Mouse (Mus musculus) gastrocnemius, postnatal 36 days (tissue): ENCODE measurements around the gene Cyb5d1. TPM values are rescaled to one million over a fixed set of nuclear protein-coding genes. Genes with fewer than 3 reads are reported as not detected.
A peak's percentile ranks its signal among the peaks of the same experiment; 100 is the strongest.

Source experiments
- DNase-seq, 2 experiments: peaks; one replicate each; pipeline ENCODE4 v3.0.0; 2022
- intact Hi-C: fragments of 180-260 bp; cut with DNase I; formaldehyde crosslinking; loops from one replicate; pipeline ENCODE4 v1.15.1; 2025
- total RNA-seq, 2 experiments: library from RNA; stranded (reverse); gene quantifications; 2 replicates each; pipeline ENCODE4 v1.2.3; 2021

Gene Cyb5d1
- total RNA-seq, 2 experiments from 2014 or later, result 24.6 to 26.2 TPM

DNA sequence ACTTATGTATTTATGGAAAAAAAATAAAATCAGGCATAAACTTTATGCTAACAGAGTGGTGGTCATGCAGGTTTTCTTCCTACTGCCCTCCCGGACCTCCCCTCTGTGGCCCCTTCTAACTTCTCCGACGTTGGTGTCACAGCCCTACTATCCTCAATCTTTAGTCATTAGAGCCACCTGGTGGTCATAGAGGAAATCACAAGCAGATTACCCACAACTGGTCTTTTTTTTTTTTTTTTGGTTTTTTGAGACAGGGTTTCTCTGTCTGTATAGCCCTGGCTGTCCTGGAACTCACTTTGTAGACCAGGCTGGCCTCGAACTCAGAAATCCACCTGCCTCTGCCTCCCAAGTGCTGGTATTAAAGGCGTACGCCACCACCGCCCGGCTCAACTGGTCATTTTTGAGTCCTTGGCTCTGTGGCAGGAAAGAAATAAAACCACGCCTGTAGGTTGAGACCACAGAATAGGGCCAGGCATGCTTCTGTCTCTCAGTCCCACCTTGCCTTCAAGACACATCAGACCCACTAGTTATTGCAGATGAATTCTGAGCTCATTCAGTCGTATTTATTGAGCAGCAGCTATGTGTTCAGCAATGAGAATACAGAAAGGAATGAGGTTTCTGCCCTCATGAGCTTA, 4.9 kb downstream of the Cyb5d1 start:
- intact Hi-C loops, result loop anchor here (1.0 kb wide), 1 partner anchor 120 kb away; no protein-coding TSS in a partner anchor

DNA sequence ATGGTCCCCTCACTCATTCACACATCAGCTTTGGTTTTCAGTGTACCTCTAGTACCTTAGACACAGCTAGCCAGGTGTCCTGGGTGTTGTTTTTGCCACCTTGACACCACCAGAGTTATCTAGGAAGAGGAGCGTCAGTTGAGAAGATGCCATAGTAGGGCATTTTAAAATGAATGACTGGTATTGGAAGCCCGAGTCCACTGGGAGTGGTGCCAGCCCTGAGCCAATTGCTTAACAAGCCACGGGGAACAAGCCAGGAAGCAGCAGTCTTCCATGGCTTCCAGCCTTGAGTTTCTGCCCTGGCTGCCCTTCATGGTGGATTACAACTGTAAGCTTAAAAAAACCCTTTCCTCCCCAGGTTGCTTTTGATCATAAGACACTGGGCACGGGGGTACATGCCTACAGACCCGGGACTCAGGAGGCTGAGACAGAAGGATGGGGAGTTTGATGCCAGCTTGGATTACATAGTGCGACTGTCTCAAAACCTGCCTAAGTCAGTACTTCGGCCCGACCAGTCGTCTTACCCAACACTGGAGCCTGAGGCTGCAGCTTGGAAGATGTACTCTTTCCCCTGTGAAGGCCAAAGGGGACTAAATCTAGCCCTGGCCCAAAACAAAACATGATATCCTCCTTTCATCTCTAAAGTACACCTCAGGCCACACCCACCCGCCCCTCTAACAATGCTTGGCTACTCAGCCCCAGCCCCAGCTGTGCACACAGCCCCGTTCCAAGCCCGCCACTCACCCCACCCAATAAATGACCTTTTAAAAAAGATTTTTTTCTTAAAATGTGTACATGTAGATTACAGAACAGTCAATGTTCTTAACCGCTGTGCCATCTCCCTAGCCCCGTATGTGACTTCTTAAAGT, 5.7 kb downstream of the Cyb5d1 start:
- intact Hi-C loops, result loop anchor here (1.0 to 5.0 kb wide), 2 partner anchors 119 to 197 kb away; no protein-coding TSS in a partner anchor
- DNase-seq, result peak in 1 of 2 experiments; percentile 29

More for the DNA sequence above, 4.9 kb downstream of the Cyb5d1 start:
- DNase-seq, result peak in 1 of 2 experiments; percentile 20

- intact Hi-C loops, result loop anchor here (5.0 kb wide), 1 partner anchor 196 kb away; no protein-coding TSS in a partner anchor
- no peak for DNase-seq
Measured at GRCm38 (mm10) chr11:69388680-69389079, 6.8 kb downstream of the Cyb5d1 start.

- no peak for DNase-seq
- intact Hi-C loops, result loop anchor here (5.0 kb wide), 1 partner anchor 194 kb away; no protein-coding TSS in a partner anchor
Measured at GRCm38 (mm10) chr11:69386758-69387157, 8.7 kb downstream of the Cyb5d1 start.

DNA sequence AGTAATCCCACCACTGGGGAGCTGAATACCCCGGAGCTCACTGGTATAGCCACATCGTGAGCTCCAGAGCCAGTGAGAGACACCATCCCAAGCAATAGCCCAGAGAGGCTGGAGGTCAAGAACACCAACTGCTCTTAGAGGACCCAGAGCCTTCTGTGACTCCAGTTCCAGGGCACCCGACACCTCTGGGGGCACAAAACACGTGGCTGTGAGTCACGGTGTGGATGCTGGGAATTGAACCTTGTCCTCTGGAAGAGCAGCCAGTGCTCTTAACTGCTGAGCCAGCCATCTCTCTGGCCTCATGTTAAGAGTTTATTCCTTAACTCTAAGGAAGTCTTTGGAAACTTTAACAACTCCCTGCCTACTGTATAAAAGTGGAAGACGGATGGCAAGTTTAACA, 10.5 kb downstream of the Cyb5d1 start:
- DNase-seq, result no peak
- intact Hi-C loops, result loop anchor here (5.0 kb wide), 1 partner anchor 193 kb away; no protein-coding TSS in a partner anchor

GRCm38 (mm10) chr11:69382478-69383105, 12.8 kb downstream of the Cyb5d1 start:
- DNase-seq, result no peak
- intact Hi-C loops, result no loop called here

DNA sequence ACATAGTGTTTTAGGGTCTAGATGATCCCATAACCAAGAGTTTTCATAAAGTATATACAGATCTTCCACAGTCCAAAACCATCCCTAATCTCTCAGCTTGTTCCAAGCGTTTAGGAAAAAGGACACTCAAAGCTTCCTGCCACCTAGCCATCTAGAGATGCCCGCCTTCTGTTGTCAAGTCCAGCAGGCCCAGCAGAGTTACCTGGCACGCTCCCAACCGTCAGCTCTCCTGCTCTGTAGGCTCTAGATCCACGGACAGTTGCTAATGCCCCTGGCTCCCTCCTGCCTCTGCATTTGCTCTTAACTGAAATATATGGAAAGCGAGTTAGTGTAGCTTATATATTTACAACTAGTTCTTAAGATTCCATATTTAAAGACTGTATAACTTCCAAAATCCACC, 14.1 kb downstream of the Cyb5d1 start:
- DNase-seq, result no peak
- intact Hi-C loops, result no loop called here

- intact Hi-C loops, result no loop called here
- no peak for DNase-seq
Measured at GRCm38 (mm10) chr11:69379600-69379999, 15.8 kb downstream of the Cyb5d1 start.

DNA sequence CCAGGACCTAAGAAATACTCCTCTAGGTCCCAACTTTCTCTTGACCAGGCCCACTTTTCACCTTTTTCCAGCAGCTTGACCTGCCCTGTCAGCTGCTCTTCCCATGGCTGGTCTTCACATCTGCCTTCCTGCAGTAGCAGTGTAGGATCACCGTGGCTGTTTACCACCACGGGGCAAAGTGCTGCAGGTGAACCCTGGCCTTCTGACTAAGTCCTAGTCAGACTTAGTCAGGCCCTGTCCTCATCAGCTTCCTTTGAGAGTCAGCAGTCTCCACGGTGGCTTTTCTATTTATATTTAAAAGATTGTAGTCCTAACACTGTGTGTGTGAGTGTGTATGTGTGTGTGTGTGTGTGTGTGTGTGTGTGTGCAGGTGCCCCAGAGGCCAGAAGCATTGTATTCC, 17.7 kb downstream of the Cyb5d1 start:
- no peak for DNase-seq
- intact Hi-C loops, result no loop called here

DNA sequence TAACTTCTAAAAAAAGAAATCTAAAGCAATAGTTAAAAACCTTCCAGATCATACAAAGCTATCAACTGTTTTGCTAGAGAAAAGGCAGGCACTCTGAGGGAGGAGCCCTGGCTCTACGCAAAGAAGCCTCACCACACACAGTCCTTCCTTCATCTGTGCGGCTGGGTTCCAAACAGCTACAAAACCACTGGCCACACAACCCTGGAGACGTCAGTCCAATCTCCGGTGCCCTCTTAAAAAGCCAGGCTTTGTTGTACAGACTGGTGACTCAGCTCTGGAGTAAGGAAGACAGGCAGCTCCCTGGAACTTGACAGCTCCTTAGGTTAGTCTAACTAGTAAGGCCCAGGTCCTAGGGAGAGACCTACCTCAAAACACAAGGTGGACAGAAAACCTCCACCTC, 19.8 kb downstream of the Cyb5d1 start:
- DNase-seq, result no peak
- intact Hi-C loops, result no loop called here

DNA sequence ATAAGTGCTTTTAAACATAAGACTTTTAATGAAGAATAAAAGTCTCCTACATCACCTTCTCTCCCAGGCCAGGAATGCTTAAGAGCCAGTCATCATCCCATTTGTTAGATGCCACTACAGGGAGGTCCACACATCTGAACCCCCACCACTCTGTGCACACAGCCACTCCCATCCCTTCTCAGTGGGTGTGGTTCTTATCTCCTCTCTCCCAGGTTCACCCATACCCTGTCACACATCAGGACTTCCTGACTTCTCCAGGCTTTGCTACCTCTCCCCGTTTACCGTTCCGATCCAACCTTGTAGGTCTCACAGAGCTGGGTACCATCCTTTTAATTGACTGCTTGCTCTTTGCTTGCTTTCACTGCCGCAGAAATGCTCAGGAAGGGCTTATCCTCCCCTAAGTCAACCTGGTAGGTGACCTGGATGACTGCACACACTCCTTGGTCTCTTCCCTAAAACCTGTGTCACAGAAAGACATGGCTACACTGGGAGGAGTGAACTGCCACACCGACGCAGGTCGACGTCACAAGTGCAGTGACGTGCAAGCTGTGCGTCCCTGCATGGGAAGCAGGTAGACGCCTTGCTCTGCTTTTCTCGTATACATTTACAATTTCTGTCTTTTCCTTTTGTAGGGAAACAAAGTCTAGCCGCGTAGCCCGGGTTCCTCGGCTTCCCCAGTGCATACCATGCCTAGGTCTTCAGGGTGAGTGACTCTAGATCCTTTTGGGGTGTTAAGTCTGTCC, 22.0 kb downstream of the Cyb5d1 start:
- DNase-seq, result no peak
- intact Hi-C loops, result no loop called here

GRCm38 (mm10) chr11:69372780-69373170, 22.7 kb downstream of the Cyb5d1 start:
- intact Hi-C loops, result no loop called here
- no peak for DNase-seq

- intact Hi-C loops, result no loop called here
- DNase-seq, result no peak
Measured at GRCm38 (mm10) chr11:69372056-69372779, 23.2 kb downstream of the Cyb5d1 start.

- intact Hi-C loops, result no loop called here
- DNase-seq, result no peak
Measured at GRCm38 (mm10) chr11:69371601-69372000, 23.8 kb downstream of the Cyb5d1 start.

GRCm38 (mm10) chr11:69370817-69371215, 24.6 kb downstream of the Cyb5d1 start:
- no peak for DNase-seq
- intact Hi-C loops, result no loop called here

GRCm38 (mm10) chr11:69369990-69370816, 25.2 kb downstream of the Cyb5d1 start:
- intact Hi-C loops, result loop anchor here (5.0 kb wide), 1 partner anchor 48 kb away; the partner anchor contains the start of genes Cntrob and Trappc1

DNA sequence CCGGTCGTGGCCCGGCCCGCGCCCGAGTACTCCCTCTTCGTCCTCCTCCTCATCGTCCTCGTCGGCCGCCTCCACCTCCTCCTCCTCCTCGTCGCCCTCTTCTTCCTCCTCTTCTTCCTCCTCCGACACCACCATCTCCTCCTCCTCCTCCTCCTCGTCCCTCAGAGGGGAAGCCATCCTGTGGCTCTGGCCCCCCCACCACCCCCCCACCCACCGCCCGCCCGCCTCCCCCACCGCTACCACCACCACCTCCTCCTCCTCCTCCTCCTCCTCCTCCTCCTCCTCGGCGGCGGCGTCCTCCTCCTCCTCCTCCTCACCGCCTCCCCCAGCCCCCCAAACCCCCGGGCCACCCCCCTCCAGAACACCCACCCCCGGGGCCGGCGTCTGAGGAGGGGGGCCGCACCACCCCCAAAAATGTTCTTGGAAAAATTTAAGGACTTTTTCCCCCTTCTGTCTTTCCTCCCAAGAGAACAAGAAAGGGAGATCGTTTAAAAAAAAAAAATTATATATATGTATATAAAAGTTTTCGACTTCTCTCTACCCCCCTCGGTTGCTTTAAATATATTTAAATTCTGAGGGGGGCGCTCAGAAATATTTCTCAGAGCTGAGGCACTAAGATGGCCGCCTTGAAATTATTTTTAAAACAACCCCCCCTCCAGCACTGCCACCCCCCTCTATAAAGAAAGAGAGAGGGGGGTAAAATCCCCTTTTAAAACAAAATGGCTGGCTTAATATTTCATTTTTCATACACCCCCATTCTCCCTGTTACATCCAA, 26.0 kb downstream of the Cyb5d1 start, which contains the start of gene Chd3:
Gene Chd3 (minus strand): TSS at position 192 of the 775 bp plus-strand sequence.
- no peak for DNase-seq
- intact Hi-C loops, result loop anchor here (5.0 kb wide), 1 partner anchor 47 kb away; the partner anchor contains the start of genes Cntrob and Trappc1

More at GRCm38 (mm10) chr11:69369990-69370816, 25.2 kb downstream of the Cyb5d1 start:
- DNase-seq, result no peak
